Mouse (Mus musculus): Measurements from ENCODE around the gene Gimap7. TPM values are rescaled to one million over a fixed set of nuclear protein-coding genes. Genes with fewer than 3 reads are reported as not detected.

Gimap7 gene
- polyA plus RNA-seq, 1 experiment = not detected

DNA sequence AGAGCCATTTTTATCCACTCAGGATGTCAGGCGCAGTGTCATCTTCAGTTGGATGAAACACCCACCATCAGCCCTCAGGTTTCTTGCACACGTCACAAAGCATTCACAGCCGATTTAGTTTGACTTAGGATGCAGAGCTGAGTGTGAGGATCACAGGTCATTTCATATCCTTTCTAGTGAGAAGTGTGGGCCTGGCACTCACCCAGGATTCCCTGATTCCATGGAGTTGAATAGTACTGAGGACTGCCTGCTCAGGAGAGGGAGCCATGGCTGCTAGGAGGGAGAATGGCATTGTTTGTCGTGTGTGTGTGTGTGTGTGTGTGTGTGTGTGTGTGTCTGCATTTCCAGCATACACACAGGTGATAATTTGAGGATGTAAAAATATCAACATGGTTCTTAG lies 1.9 kb downstream of the Gimap7 start:
- H3K4me3 ChIP-seq (ENCODE audit: low read depth, low read length) = no peak overlapping the region
- no peak for TF ChIP-seq CTCF (IDR thresholded peaks at IDR 0.05; ENCODE audit: low read depth, low read length)
- no peak for TF ChIP-seq POLR2A (IDR thresholded peaks at IDR 0.05; ENCODE audit: insufficient read depth, low read length)
- no peak for TF ChIP-seq EP300 (IDR thresholded peaks at IDR 0.05; ENCODE audit: insufficient read depth, low read depth, low read length)
- H3K9me3 ChIP-seq (replicated peaks; ENCODE audit: control insufficient read depth, insufficient read depth, low read length, poor library complexity, severe bottlenecking) = no peaks in the 10 kb centered on the region
- H3K4me1 ChIP-seq (ENCODE audit: control insufficient read depth, insufficient read depth, low read length) = no peaks in the 10 kb centered on the region
- H3K36me3 ChIP-seq (ENCODE audit: control insufficient read depth, insufficient read depth, low read length, poor library complexity, severe bottlenecking) = no peaks in the 10 kb centered on the region
- H3K9ac ChIP-seq (ENCODE audit: low read depth, poor library complexity, severe bottlenecking) = no peak overlapping the region
- no peak overlapping the region for H3K27ac ChIP-seq (ENCODE audit: insufficient read depth, low read length)
- H3K27me3 ChIP-seq (ENCODE audit: control insufficient read depth, insufficient read depth, low read length, poor library complexity, severe bottlenecking) = no peaks in the 10 kb centered on the region

DNA sequence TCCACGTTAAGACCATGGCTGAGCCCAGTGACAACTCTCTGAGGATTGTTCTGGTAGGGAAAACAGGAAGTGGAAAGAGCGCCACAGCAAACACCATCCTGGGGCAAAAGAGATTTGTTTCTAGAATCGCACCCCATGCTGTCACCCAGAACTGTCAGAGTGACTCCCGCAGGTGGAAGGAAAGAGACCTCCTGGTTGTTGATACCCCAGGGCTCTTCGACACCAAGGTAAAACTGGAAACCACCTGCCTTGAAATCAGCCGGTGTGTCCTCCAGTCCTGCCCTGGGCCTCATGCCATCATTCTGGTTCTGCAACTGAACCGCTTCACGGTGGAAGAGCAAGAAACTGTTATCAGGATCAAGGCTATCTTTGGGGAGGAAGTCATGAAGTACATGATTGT lies 5.0 kb downstream of the Gimap7 start:
- Histone ChIP-seq H3K27ac (ENCODE audit: insufficient read depth, low read length) (no peak overlapping the region), H3K36me3 (ENCODE audit: control insufficient read depth, insufficient read depth, low read length, poor library complexity, severe bottlenecking) (no peaks in the 10 kb centered on the region), H3K27me3 (ENCODE audit: control insufficient read depth, insufficient read depth, low read length, poor library complexity, severe bottlenecking) (no peaks in the 10 kb centered on the region; the same call in 1 of the 2 replicates), H3K9me3 (replicated peaks; ENCODE audit: control insufficient read depth, insufficient read depth, low read length, poor library complexity, severe bottlenecking) (no peaks in the 10 kb centered on the region), H3K4me1 (ENCODE audit: control insufficient read depth, insufficient read depth, low read length) (no peaks in the 10 kb centered on the region), H3K9ac (ENCODE audit: low read depth, poor library complexity, severe bottlenecking) (no peak overlapping the region), H3K4me3 (ENCODE audit: low read depth, low read length) (no peak overlapping the region)
- TF ChIP-seq EP300 (IDR thresholded peaks at IDR 0.05; ENCODE audit: insufficient read depth, low read depth, low read length) (no peak), CTCF (IDR thresholded peaks at IDR 0.05; ENCODE audit: low read depth, low read length) (no peak), POLR2A (IDR thresholded peaks at IDR 0.05; ENCODE audit: insufficient read depth, low read length) (no peak)

DNA sequence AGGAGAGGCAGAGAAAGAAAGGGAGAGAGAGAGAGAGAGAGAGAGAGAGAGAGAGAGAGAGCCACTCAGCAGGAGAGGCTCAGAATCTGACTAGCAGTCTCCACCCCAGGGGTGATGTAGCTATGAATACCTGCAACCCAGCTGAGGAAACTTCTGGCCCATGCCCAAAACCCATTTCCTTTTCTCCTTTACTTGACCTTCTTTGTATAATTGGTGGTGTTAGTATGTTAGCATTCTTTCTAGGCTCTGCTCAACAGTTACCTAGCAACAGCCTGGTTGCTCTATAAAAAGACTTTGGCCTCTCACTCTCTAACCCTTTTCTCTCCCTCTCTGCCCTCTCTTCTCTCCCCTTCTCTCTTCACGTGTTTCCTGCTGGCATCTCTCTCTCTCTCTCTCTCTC lies 7.1 kb downstream of the Gimap7 start:
- no peaks in the 10 kb centered on the region; the same call in 1 of the 2 replicates for H3K27me3 ChIP-seq (ENCODE audit: control insufficient read depth, insufficient read depth, low read length, poor library complexity, severe bottlenecking)
- no peaks in the 10 kb centered on the region for H3K36me3 ChIP-seq (ENCODE audit: control insufficient read depth, insufficient read depth, low read length, poor library complexity, severe bottlenecking)
- no peak overlapping the region for H3K9ac ChIP-seq (ENCODE audit: low read depth, poor library complexity, severe bottlenecking)
- no peak overlapping the region for H3K27ac ChIP-seq (ENCODE audit: insufficient read depth, low read length)
- H3K9me3 ChIP-seq (replicated peaks; ENCODE audit: control insufficient read depth, insufficient read depth, low read length, poor library complexity, severe bottlenecking) = no peaks in the 10 kb centered on the region
- no peaks in the 10 kb centered on the region for H3K4me1 ChIP-seq (ENCODE audit: control insufficient read depth, insufficient read depth, low read length)
- TF ChIP-seq CTCF (IDR thresholded peaks at IDR 0.05; ENCODE audit: low read depth, low read length) (no peak), POLR2A (IDR thresholded peaks at IDR 0.05; ENCODE audit: insufficient read depth, low read length) (no peak), EP300 (IDR thresholded peaks at IDR 0.05; ENCODE audit: insufficient read depth, low read depth, low read length) (no peak)
- H3K4me3 ChIP-seq (ENCODE audit: low read depth, low read length) = no peak overlapping the region

- Histone ChIP-seq H3K27me3 (ENCODE audit: control insufficient read depth, insufficient read depth, low read length, poor library complexity, severe bottlenecking) (no peaks in the 10 kb centered on the region; the same call in 1 of the 2 replicates), H3K36me3 (ENCODE audit: control insufficient read depth, insufficient read depth, low read length, poor library complexity, severe bottlenecking) (no peaks in the 10 kb centered on the region), H3K4me3 (ENCODE audit: low read depth, low read length) (no peak overlapping the region), H3K4me1 (ENCODE audit: control insufficient read depth, insufficient read depth, low read length) (no peaks in the 10 kb centered on the region), H3K9ac (ENCODE audit: low read depth, poor library complexity, severe bottlenecking) (no peak overlapping the region), H3K27ac (ENCODE audit: insufficient read depth, low read length) (no peak overlapping the region), H3K9me3 (replicated peaks; ENCODE audit: control insufficient read depth, insufficient read depth, low read length, poor library complexity, severe bottlenecking) (no peaks in the 10 kb centered on the region)
- TF ChIP-seq POLR2A (IDR thresholded peaks at IDR 0.05; ENCODE audit: insufficient read depth, low read length) (no peak), CTCF (IDR thresholded peaks at IDR 0.05; ENCODE audit: low read depth, low read length) (no peak), EP300 (IDR thresholded peaks at IDR 0.05; ENCODE audit: insufficient read depth, low read depth, low read length) (no peak)
Measured at GRCm38 (mm10) chr6:48727761-48728160, 9.3 kb downstream of the Gimap7 start.

GRCm38 (mm10) chr6:48732864-48733304 lies 14.5 kb downstream of the Gimap7 start:
- Histone ChIP-seq H3K4me1 (ENCODE audit: control insufficient read depth, insufficient read depth, low read length) (no peaks in the 10 kb centered on the region), H3K27me3 (ENCODE audit: control insufficient read depth, insufficient read depth, low read length, poor library complexity, severe bottlenecking) (no peaks in the 10 kb centered on the region; the same call in 1 of the 2 replicates), H3K4me3 (ENCODE audit: low read depth, low read length) (no peak overlapping the region), H3K27ac (ENCODE audit: insufficient read depth, low read length) (no peak overlapping the region), H3K9me3 (replicated peaks; ENCODE audit: control insufficient read depth, insufficient read depth, low read length, poor library complexity, severe bottlenecking) (no peaks in the 10 kb centered on the region), H3K36me3 (ENCODE audit: control insufficient read depth, insufficient read depth, low read length, poor library complexity, severe bottlenecking) (no peaks in the 10 kb centered on the region), H3K9ac (ENCODE audit: low read depth, poor library complexity, severe bottlenecking) (no peak overlapping the region)
- TF ChIP-seq CTCF (IDR thresholded peaks at IDR 0.05; ENCODE audit: low read depth, low read length) (no peak), POLR2A (IDR thresholded peaks at IDR 0.05; ENCODE audit: insufficient read depth, low read length) (no peak), EP300 (IDR thresholded peaks at IDR 0.05; ENCODE audit: insufficient read depth, low read depth, low read length) (no peak)

DNA sequence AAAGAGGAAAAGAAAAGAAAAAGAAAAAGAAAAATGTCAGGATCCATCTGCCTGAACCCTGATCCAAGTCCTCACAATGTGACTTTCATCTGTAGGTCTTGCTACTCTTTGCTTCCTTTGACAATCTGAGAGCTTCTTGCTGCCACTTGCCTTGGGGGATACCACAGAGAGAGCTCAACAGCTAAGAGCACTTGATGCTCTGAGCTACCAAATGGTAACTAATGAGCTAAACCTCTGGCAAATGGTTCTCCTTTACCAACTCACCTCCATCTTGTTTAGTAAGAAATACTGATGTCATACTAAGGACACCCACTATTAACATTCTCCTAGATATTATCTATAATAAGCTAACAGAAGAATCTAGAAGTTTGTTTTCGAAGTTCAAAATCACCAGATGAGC lies 15.2 kb downstream of the Gimap7 start:
- no peak overlapping the region for H3K27ac ChIP-seq (ENCODE audit: insufficient read depth, low read length)
- TF ChIP-seq POLR2A (IDR thresholded peaks at IDR 0.05; ENCODE audit: insufficient read depth, low read length) = no peak
- TF ChIP-seq CTCF (IDR thresholded peaks at IDR 0.05; ENCODE audit: low read depth, low read length) = no peak
- no peak for TF ChIP-seq EP300 (IDR thresholded peaks at IDR 0.05; ENCODE audit: insufficient read depth, low read depth, low read length)
- no peaks in the 10 kb centered on the region; the same call in 1 of the 2 replicates for H3K27me3 ChIP-seq (ENCODE audit: control insufficient read depth, insufficient read depth, low read length, poor library complexity, severe bottlenecking)
- no peaks in the 10 kb centered on the region for H3K36me3 ChIP-seq (ENCODE audit: control insufficient read depth, insufficient read depth, low read length, poor library complexity, severe bottlenecking)
- no peak overlapping the region for H3K4me3 ChIP-seq (ENCODE audit: low read depth, low read length)
- H3K9ac ChIP-seq (ENCODE audit: low read depth, poor library complexity, severe bottlenecking) = no peak overlapping the region
- H3K9me3 ChIP-seq (replicated peaks; ENCODE audit: control insufficient read depth, insufficient read depth, low read length, poor library complexity, severe bottlenecking) = no peaks in the 10 kb centered on the region
- H3K4me1 ChIP-seq (ENCODE audit: control insufficient read depth, insufficient read depth, low read length) = no peaks in the 10 kb centered on the region
